Comparison of ENCODE assay signal across 25 mouse cellular contexts in genomic region chr16:65718791-65719472, GRCm38 (mm10).
DNase-seq lines count a peak whose midpoint lies in the region; ATAC-seq lines count a peak whose summit lies in the region.
"Had no signal": no experiment of that assay in that cellular context is flagged by ENCODE, and none has a peak within 500 bp of the region (broad histone marks: within the 10 kb centered on the region; RNA-seq: fewer than 3 reads in every experiment).

No protein-coding gene starts in this region.

- H3K27me3 ChIP-seq in liver, embryonic 12.5 days (replicated peaks): no peaks in the 10 kb centered on the region
- H3K27me3 ChIP-seq in liver, embryonic 15.5 days: no peaks in the 10 kb centered on the region
- H3K27me3 ChIP-seq in midbrain, embryonic 10.5 days (ENCODE audit: low read depth, poor library complexity, severe bottlenecking): no peaks in the 10 kb centered on the region
- H3K27me3 ChIP-seq: embryonic facial prominence, embryonic 15.5 days; limb, embryonic 13.5 days; lung, embryonic 15.5 days had no signal

- H3K4me1 ChIP-seq in liver, embryonic 12.5 days: no peaks in the 10 kb centered on the region
- H3K4me1 ChIP-seq in liver, embryonic 15.5 days (replicated peaks): no peaks in the 10 kb centered on the region
- H3K4me1 ChIP-seq in midbrain, embryonic 10.5 days: no peaks in the 10 kb centered on the region
- H3K4me1 ChIP-seq: embryonic facial prominence, embryonic 15.5 days; lung, embryonic 15.5 days had no signal

- peak; percentile 56 for DNase-seq in adrenal gland, adult 2 months
- DNase-seq in adrenal gland, postnatal 4 days (ENCODE audit: low spot score in 2 of 2): no peak
- peak; percentile 3 for DNase-seq in liver
- DNase-seq in adrenal gland, postnatal 10 days: peak; percentile 46
- no peak for DNase-seq in midbrain, embryonic 10.5 days (ENCODE audit: low spot score)
- DNase-seq in layer of hippocampus, postnatal 14 days (ENCODE audit: low spot score in 2 of 2): no peak
- DNase-seq: cerebellum, adult 18-20 months; cerebellum, postnatal 36 days; gastrocnemius, postnatal 25 days; heart, adult 2 months; heart, postnatal 36 days; lung, postnatal 4 days; right cerebral cortex, postnatal 14 days; spleen, adult 18-20 months; thymus, adult 2 months had no signal

- H3K9ac ChIP-seq in liver, embryonic 12.5 days: no peak overlapping the region
- H3K9ac ChIP-seq in liver, embryonic 15.5 days: no peak overlapping the region
- H3K9ac ChIP-seq: embryonic facial prominence, embryonic 15.5 days; limb, embryonic 13.5 days; lung, embryonic 15.5 days had no signal

- H3K27ac ChIP-seq in liver, embryonic 12.5 days: no peak overlapping the region
- H3K27ac ChIP-seq in liver, embryonic 15.5 days (replicated peaks): no peak overlapping the region
- H3K27ac ChIP-seq in midbrain, embryonic 10.5 days (replicated peaks): no peak overlapping the region
- H3K27ac ChIP-seq: embryonic facial prominence, embryonic 15.5 days; heart, adult 2 months; limb, embryonic 13.5 days; lung, embryonic 15.5 days had no signal

- H3K9me3 ChIP-seq in liver, embryonic 12.5 days (replicated peaks): no peaks in the 10 kb centered on the region
- no peaks in the 10 kb centered on the region for H3K9me3 ChIP-seq in liver, embryonic 15.5 days (replicated peaks)
- no peaks in the 10 kb centered on the region for H3K9me3 ChIP-seq in midbrain, embryonic 10.5 days (replicated peaks)
- H3K9me3 ChIP-seq: embryonic facial prominence, embryonic 15.5 days; G1E; limb, embryonic 13.5 days; lung, embryonic 15.5 days had no signal

- H3K4me3 ChIP-seq in liver, embryonic 12.5 days: no peak overlapping the region
- H3K4me3 ChIP-seq in liver, embryonic 15.5 days (replicated peaks): no peak overlapping the region
- H3K4me3 ChIP-seq in midbrain, embryonic 10.5 days: no peak overlapping the region
- H3K4me3 ChIP-seq: embryonic facial prominence, embryonic 15.5 days; heart, adult 2 months; limb, embryonic 13.5 days; lung, embryonic 15.5 days had no signal

- 54% methylated on average over 6 of the region's 6 CpGs for WGBS in liver, embryonic 12.5 days (ENCODE audit: insufficient replicate concordance)
- 43% methylated on average over 6 of the region's 6 CpGs for WGBS in liver, embryonic 15.5 days (ENCODE audit: insufficient replicate concordance)
- WGBS in midbrain, embryonic 10.5 days: 75% methylated on average over 6 of the region's 6 CpGs

- no peak overlapping the region for H3K4me2 ChIP-seq in liver, embryonic 12.5 days
- H3K4me2 ChIP-seq in liver, embryonic 15.5 days: no peak overlapping the region
- H3K4me2 ChIP-seq: embryonic facial prominence, embryonic 15.5 days; limb, embryonic 13.5 days; lung, embryonic 15.5 days had no signal

- no peak for ATAC-seq in liver, embryonic 12.5 days
- ATAC-seq in liver, embryonic 15.5 days (ENCODE audit: insufficient read depth): peak; percentile 56
- ATAC-seq: activated CD4-positive, CD25-positive, alpha-beta regulatory T cell, adult 4 months; forebrain, embryonic 16.5 days; hindbrain, embryonic 16.5 days; intestine, embryonic 16.5 days had no signal

- no peaks in the 10 kb centered on the region for H3K36me3 ChIP-seq in liver, embryonic 12.5 days
- no peaks in the 10 kb centered on the region for H3K36me3 ChIP-seq in liver, embryonic 15.5 days (replicated peaks)
- no peaks in the 10 kb centered on the region for H3K36me3 ChIP-seq in midbrain, embryonic 10.5 days
- H3K36me3 ChIP-seq: embryonic facial prominence, embryonic 15.5 days; G1E; limb, embryonic 13.5 days; lung, embryonic 15.5 days had no signal

Comparison
In these comparisons a context has a peak if more than half of its experiments do, and no peak if none do; other contexts are left out.
1. DNase-seq: peak in adrenal gland, adult 2 months (single experiment), liver (single experiment) and adrenal gland, postnatal 10 days (single experiment); none in adrenal gland, postnatal 4 days (0 of 2), midbrain, embryonic 10.5 days (single experiment) and layer of hippocampus, postnatal 14 days (0 of 2).